Mouse (Mus musculus): ENCODE measurements around the gene Atrnl1.

Gene Atrnl1

GRCm38 (mm10) chr19:57606351-57606750, 4.5 kb upstream of the Atrnl1 start:
- in situ Hi-C loops (cut with MboI, MseI): loop anchor here in 1 of 2 experiments (25.0 kb wide), 1 partner anchor 1731 kb away; the partner anchor contains the start of gene Pdzd8

GRCm38 (mm10) chr19:57609361-57610057, 1.3 kb upstream of the Atrnl1 start:
- in situ Hi-C loops (cut with MboI, MseI): loop anchor here (10.0 to 25.0 kb wide), 3 partner anchors 195 to 1728 kb away; partner anchors contain the start of genes Gfra1 (in 1 of the 2) and Pdzd8 (in 1 of the 2)

- in situ Hi-C loops (cut with MboI, MseI): loop anchor here (10.0 to 25.0 kb wide), 3 partner anchors 195 to 1727 kb away; partner anchors contain the start of genes Gfra1 (in 1 of the 2) and Pdzd8 (in 1 of the 2)
Observed at GRCm38 (mm10) chr19:57610058-57610475, 767 bp upstream of the Atrnl1 start.

GRCm38 (mm10) chr19:57611291-57612178, 701 bp downstream of the Atrnl1 start:
- in situ Hi-C loops (cut with MboI, MseI): loop anchor here (10.0 to 25.0 kb wide), 3 partner anchors 197 to 1726 kb away; partner anchors contain the start of genes Gfra1 (in 1 of the 2) and Pdzd8 (in 1 of the 2)

- in situ Hi-C loops (cut with MboI, MseI): loop anchor here (10.0 to 25.0 kb wide), 3 partner anchors 197 to 1725 kb away; partner anchors contain the start of genes Gfra1 (in 1 of the 2) and Pdzd8 (in 1 of the 2)
Observed at GRCm38 (mm10) chr19:57612179-57612472, 1.3 kb downstream of the Atrnl1 start.

GRCm38 (mm10) chr19:57615972-57616621, 5.3 kb downstream of the Atrnl1 start:
- in situ Hi-C loops (cut with MboI, MseI): loop anchor here (10.0 to 25.0 kb wide), 3 partner anchors 201 to 1721 kb away; partner anchors contain the start of genes Gfra1 (in 1 of the 2) and Pdzd8 (in 1 of the 2)

GRCm38 (mm10) chr19:57619088-57619487, 8.3 kb downstream of the Atrnl1 start:
- in situ Hi-C loops (cut with MboI, MseI): loop anchor here (10.0 to 25.0 kb wide), 3 partner anchors 204 to 1718 kb away; partner anchors contain the start of genes Gfra1 (in 1 of the 2) and Pdzd8 (in 1 of the 2)

GRCm38 (mm10) chr19:57621814-57622213, 11.0 kb downstream of the Atrnl1 start:
- in situ Hi-C loops (cut with MboI, MseI): loop anchor here in 1 of 2 experiments (25.0 kb wide), 1 partner anchor 1715 kb away; the partner anchor contains the start of gene Pdzd8

GRCm38 (mm10) chr19:57625738-57626137, 14.9 kb downstream of the Atrnl1 start:
- in situ Hi-C loops (cut with MboI, MseI): loop anchor here (25.0 kb wide), 1 partner anchor 463 kb away; no protein-coding TSS in a partner anchor

GRCm38 (mm10) chr19:57627251-57627650, 16.4 kb downstream of the Atrnl1 start:
- in situ Hi-C loops (cut with MboI, MseI): loop anchor here (25.0 kb wide), 1 partner anchor 465 kb away; no protein-coding TSS in a partner anchor

- in situ Hi-C loops (cut with MboI, MseI): loop anchor here (5.0 to 25.0 kb wide), 3 partner anchors 155 to 480 kb away; no protein-coding TSS in a partner anchor
Observed at GRCm38 (mm10) chr19:57642536-57642935, 31.7 kb downstream of the Atrnl1 start.

GRCm38 (mm10) chr19:57642980-57643379, 32.1 kb downstream of the Atrnl1 start:
- in situ Hi-C loops (cut with MboI, MseI): loop anchor here (5.0 to 25.0 kb wide), 3 partner anchors 156 to 481 kb away; no protein-coding TSS in a partner anchor

GRCm38 (mm10) chr19:57648202-57648943, 37.5 kb downstream of the Atrnl1 start:
- in situ Hi-C loops (cut with MboI, MseI): loop anchor here (5.0 to 25.0 kb wide), 3 partner anchors 244 to 486 kb away; no protein-coding TSS in a partner anchor

- in situ Hi-C loops (cut with MboI, MseI): loop anchor here (5.0 to 25.0 kb wide), 3 partner anchors 244 to 487 kb away; no protein-coding TSS in a partner anchor
Observed at GRCm38 (mm10) chr19:57648944-57649271, 38.1 kb downstream of the Atrnl1 start.

- in situ Hi-C loops (cut with MboI, MseI): loop anchor here in 1 of 2 experiments (5.0 kb wide), 1 partner anchor 822 kb away; no protein-coding TSS in a partner anchor
Observed at GRCm38 (mm10) chr19:57655083-57655482, 44.2 kb downstream of the Atrnl1 start.

GRCm38 (mm10) chr19:57655491-57655890, 44.7 kb downstream of the Atrnl1 start:
- in situ Hi-C loops (cut with MboI, MseI): loop anchor here in 1 of 2 experiments (5.0 kb wide), 1 partner anchor 822 kb away; no protein-coding TSS in a partner anchor

- in situ Hi-C loops (cut with MboI, MseI): loop anchor here in 1 of 2 experiments (5.0 kb wide), 1 partner anchor 820 kb away; no protein-coding TSS in a partner anchor
Observed at GRCm38 (mm10) chr19:57657426-57658087, 46.7 kb downstream of the Atrnl1 start.

- in situ Hi-C loops (cut with MboI, MseI): loop anchor here in 1 of 2 experiments (5.0 kb wide), 1 partner anchor 819 kb away; no protein-coding TSS in a partner anchor
Observed at GRCm38 (mm10) chr19:57658111-57659091, 47.6 kb downstream of the Atrnl1 start.

All from T-helper 17 cell (primary cell).